Mouse (Mus musculus) cerebellum, adult 2 months (tissue): ENCODE results near the gene Fscn2.

Source experiments
- CTCF ChIP-seq: fragments of 200-500 bp; IDR thresholded peaks from 2 replicates; pipeline ENCODE4 v1.5.1; 2011; ENCODE audit warnings: low read depth, mild to moderate bottlenecking, control low read depth, low read length, moderate library complexity, borderline replicate concordance; ENCODE audit not compliant: insufficient read depth
- POLR2A ChIP-seq: fragments of 200-500 bp; IDR thresholded peaks from 2 replicates; pipeline ENCODE4 v1.6.1; 2011; ENCODE audit warnings: low read length, control low read depth, borderline replicate concordance; ENCODE audit not compliant: insufficient read depth

DNA sequence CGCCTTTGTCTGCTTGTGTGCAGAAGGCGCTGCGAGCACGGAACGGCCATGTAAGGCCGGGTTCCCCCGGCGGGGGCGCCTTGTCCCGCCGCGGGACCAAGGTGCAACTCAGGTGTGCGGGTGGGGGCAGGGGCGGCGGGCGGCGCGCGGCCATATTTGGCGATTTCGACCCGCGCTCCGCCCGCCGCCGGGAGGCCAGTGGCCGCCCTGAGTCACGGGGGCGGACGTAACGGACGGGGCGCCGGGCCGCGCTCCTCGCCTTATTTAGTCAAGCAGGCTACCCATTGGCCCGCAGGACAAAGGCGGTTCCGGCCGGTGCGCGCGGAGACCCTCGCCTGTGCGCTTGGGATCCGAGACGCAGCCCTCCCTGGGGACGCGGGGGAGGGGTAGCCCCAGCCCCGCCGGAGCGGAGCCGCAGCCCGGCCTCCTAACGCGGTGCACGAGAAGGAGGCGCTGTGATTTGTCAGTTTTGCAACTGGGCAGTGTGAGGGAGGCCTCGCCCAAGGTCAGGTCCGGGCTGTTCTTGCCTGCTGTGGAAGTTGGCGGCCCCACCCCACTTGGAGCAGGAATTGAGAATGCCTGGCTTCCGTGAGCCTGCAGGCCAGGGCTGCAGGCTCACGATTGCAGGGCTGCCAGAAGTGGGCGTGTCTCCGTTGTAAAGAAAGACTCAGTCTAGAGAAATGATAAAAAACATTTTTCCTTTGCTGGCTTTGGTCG is 11.2 kb upstream of the Fscn2 start:
- TF ChIP-seq POLR2A, result no peak
- TF ChIP-seq CTCF, result no peak
